Mouse (Mus musculus) fibroblast of lung, adult 2 months (primary cell): Measurements from ENCODE around the gene Ripply1.
A peak's percentile ranks its signal among the peaks of the same experiment; 100 is the strongest.

ENCODE experiments used
- DNase-seq: peaks from one replicate; pipeline ENCODE4 v3.0.0-alpha.2; 2011; ENCODE audit warnings: low read depth

Gene Ripply1

DNA sequence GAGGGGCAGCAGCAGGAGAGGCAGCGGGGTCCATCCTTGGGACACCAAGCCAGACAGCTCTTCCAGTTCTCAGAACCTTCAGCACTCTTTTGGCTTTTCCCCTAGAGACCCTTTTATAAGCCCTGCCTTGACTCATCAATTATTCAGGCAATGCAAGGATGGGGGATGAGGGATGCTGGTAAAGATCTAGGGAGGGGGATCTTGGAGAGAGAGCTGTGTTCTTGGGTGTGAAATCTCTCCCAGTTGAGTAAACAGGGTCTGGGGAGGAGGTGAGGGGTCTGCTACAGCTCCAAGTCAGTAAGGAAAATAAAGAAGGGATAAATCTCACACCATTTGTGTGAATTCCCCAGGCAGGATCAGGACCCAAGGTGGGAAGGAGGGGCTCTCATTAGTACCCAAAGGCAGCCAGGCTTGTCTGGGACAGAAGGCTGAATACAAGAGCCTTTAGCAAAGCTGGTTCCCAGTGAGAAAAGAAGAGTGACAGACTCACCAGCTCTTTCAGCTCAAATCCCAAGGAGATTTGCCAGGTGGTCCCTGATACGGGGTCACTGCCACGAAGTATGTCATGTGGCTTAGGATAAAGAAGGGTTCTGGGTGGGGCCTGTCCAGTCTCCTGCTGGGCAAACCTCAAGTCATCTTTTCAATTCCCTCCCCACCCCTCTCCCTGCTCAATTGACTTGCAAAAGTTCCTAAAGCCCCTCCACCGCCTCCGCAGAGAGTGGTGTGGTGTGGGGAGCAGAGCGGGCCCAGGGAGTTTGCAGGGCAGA, at the start of gene Ripply1:
Gene Ripply1, minus strand, starts transcription at position 76 of the 767 bp plus-strand sequence.
- no peak for DNase-seq

- no peak for DNase-seq
Measured at GRCm38 (mm10) chrX:139828363-139829092, 46.4 kb upstream of the Ripply1 start.

DNA sequence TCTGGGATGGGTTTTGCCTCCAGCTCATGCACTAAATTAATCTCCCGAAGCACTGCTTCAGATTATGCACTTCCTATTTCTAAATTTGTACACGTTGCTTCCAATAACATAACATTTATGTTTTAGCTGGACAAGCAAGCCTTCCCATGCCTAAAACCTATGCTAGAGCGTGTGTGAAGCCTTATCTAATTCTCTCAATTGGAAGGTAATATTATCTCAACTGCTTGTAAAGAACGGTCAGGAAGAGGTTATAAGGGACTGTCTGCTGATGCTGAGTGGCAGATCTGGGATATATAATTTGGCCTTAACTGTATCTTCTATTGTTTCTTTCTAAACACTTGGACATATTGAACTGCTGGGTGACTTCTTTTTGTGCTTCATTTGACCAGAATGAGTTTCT, 44.8 kb upstream of the Ripply1 start:
- no peak for DNase-seq

DNA sequence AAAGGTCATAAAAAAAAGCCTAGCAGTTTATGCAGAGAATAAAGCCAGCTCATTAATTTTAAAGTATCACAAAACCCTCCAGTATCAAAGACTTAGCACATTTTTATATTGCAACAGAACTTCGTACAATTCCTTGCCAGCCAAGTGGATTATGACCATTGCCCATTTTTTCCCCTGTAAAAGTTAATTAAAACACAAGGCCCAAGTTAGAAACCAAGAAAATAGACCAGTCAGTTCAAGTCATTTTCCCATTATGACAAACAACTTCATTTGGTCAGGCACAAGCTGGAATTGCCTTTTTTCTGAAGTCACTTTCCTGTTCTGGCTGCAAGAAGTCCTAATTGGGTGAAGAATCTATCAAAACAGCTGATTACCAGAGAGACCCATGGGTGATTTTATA, 43.2 kb upstream of the Ripply1 start:
- no peak for DNase-seq

DNA sequence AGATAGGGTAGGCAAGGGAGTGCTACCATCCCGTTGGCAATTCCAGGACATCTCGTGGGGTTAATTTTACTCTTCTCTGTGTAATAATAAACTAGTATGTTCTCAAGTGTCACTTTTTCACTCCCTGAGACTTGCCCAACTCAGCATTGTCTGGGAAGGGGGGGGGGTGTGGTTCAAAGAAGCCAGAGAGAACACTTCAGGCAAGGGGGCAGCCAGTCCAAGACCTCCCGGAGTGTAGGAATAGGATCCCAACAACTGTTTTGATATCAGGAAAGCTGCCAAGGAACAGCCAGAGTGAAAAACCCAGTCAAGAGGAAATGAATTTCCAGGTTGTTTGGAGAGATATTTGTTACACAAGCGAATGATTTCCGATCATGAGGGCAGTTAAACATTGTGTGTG, 33.0 kb upstream of the Ripply1 start:
- no peak for DNase-seq

DNA sequence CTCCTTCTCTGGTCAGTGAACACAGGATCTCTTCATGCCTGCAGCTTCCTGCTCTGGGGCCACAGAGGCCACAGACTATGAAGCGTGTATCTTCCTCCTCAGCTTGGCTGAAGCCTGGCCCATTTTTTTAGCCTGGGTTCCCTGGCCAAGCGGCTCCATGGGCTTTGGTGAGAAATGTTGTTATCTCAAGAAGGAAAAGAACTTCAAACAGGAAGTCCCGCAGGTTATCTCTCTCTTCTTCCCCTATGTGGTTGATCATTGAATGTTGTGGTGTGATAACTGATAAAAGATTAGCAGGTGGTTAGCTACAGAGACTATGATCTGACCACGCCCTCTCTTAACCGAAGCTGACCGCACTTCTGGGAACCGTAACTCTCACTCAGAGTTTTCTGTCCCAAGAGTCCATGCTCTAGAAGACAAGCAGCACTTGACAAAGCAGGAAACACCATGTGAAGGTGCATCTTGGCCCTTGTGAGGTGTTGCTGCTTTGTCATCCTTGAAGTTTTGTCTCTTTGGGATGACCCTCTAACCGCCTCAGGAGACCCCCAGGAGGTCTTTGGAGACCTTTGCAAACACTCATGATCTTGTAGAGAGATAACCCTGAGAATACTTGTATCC, 32.0 kb upstream of the Ripply1 start:
- DNase-seq: no peak

- DNase-seq: no peak
Measured at GRCm38 (mm10) chrX:139813299-139814002, 31.3 kb upstream of the Ripply1 start.

DNA sequence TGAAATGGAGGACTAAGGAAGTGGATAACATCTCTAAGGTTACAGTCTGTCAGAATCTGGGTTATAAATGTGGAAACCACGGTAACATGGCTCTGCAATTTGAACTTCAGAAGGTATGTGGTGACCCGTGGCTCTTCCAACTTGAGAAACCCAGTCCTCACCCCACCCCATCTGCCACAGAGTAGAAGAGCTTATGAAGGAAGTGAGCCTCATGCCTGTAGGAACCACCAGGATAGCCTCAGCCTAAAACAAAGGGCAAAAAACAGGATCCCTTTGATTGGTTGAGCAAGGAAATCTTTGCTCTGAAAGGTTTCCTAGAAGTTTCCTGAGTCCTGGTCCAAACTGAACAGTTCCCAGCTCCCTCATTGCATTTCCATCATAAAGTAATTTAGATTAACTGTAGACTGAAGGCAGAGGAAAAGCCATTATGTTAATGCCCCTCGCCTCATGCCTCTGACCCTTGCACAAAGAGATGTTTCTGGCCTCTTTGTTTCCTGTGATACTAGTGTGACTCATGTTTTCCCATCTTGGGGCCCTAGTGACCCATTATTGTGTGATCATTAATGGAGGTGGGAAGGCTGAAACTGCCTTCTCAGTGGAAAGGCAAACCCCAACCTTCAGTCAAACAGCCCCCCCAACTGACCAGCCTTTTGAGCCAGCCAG, 30.6 kb upstream of the Ripply1 start:
- DNase-seq: no peak

- no peak for DNase-seq
Measured at GRCm38 (mm10) chrX:139808501-139808900, 26.3 kb upstream of the Ripply1 start.

GRCm38 (mm10) chrX:139808085-139808484, 25.9 kb upstream of the Ripply1 start:
- peak; percentile 42 for DNase-seq

GRCm38 (mm10) chrX:139807391-139807790, 25.2 kb upstream of the Ripply1 start:
- no peak for DNase-seq

DNA sequence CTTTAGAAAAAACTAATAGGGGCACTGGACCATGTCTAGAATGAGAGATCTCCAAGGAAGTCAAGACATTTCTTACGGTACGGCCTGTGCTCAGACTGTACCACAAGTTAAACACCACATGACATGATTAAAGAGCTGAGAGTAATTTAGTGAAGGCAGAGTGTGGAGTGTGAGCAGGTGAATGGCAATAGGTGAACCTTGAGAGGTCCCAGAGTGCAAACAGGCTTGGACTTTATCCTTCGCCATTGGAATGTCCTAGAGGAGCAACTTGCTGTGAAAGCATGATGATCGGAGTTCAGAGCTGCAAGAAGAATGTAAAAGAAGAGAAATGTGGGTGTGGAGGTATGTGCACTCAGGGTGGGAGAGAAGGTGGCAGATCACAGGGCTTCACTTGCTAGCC, 23.8 kb upstream of the Ripply1 start:
- DNase-seq: no peak

DNA sequence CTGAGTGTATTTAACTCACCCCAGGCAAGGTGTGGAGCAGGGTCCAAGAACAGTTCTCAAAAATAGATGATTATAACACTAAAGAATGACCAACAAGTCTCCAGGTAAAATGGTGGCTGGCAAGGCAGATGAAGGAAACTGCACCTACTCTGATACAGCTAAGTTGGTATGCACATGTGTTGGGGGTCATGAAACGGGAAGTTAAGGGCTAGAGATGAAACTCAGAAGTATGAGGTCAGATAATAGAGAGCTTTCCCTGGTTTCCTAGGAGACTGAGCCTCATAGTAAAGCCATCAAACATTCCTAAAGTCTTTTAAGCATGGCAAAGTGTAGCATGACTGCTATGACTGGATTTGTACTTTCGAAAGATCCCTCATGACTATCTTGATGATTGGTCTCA, 20.9 kb upstream of the Ripply1 start:
- no peak for DNase-seq

DNA sequence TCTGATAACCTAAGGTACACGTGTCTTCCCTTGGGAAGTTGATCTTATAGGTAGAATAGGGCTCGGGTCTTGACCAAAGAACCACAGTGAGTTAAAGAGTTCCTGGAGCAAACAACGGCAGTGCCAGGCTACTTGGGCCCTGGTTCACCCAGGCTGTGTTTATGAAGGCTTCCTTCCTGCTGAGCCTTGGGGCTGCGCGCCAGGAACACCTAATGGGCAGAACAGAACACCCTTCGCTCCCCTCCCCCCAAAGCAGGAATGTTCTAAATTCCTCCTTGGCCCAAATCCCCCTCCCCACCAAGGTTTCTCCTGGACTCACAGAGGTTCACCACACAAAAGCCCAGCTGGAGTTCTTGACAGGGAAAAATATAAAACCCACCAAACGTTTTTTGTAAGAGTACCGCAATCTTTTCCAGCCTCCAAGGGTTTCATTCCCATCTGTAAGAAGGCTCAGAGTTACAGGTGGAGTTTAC, 18.3 kb upstream of the Ripply1 start, which contains the start of gene Cldn2:
Gene Cldn2, plus strand, starts transcription at position 423 of the 473 bp plus-strand sequence.
- no peak for DNase-seq

- no peak for DNase-seq
Measured at GRCm38 (mm10) chrX:139799953-139800352, 17.8 kb upstream of the Ripply1 start.

- no peak for DNase-seq
Measured at GRCm38 (mm10) chrX:139797875-139798274, 15.7 kb upstream of the Ripply1 start.

- no peak for DNase-seq
Measured at GRCm38 (mm10) chrX:139796037-139796436, 13.9 kb upstream of the Ripply1 start.

DNA sequence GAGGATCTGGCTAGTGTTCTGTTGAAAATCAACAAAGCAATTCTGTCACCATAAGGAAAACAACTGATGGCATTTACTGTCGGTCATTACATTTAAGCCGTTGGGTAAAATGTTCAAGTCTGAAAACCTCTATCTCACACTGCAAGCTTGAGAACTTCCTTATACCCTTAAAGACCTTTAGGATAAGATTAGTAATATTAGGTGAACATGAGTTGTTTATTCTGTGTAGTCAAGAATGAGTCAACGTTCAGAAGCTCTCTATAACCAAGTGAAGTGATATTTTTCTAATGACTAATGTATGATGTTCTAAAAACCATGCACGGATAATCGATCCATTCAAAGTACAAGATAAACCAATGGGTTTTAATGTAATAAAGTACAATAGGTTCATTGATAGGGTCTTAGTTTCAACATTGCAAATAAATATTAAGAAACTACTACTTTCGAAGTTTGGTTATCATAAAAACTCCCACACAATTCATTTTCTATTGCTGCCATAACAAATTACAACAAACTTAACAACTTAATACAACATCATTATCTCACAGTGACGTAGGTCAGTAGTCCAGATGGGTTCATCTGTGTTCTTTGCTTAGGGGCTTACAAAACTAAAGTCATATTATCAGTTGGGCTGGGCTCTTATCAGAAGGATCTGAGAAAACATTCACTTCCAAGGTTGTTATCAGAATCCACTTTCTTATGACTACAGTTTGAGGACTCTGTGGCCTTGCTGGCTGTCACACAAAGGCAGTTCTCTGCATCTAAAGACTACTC, 12.1 kb upstream of the Ripply1 start:
- no peak for DNase-seq

- no peak for DNase-seq
Measured at GRCm38 (mm10) chrX:139785764-139786163, 3.6 kb upstream of the Ripply1 start.

DNA sequence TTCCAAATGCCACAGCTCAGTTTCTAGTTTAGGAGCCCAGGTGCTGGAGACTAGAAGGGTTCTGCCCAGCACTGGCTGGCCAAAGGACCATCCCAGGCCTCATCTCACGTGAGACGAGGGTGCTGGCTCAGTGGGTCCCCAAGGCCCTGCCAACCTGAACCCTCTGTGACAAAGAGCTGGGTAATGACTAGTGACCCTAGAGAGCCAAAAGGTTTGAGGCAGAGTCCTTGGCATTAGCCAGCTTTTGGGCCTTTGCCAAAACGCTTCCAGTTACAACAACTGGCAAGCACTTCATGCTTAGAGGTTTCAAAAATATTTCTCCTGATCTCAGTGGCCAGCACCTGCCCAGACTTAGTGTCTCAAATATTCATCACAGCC, 881 bp upstream of the Ripply1 start:
- peak; percentile 52 for DNase-seq

GRCm38 (mm10) chrX:139781563-139781962, 590 bp downstream of the Ripply1 start:
- no peak for DNase-seq
